Mouse (Mus musculus): ENCODE results near the gene Radil.

DNA sequence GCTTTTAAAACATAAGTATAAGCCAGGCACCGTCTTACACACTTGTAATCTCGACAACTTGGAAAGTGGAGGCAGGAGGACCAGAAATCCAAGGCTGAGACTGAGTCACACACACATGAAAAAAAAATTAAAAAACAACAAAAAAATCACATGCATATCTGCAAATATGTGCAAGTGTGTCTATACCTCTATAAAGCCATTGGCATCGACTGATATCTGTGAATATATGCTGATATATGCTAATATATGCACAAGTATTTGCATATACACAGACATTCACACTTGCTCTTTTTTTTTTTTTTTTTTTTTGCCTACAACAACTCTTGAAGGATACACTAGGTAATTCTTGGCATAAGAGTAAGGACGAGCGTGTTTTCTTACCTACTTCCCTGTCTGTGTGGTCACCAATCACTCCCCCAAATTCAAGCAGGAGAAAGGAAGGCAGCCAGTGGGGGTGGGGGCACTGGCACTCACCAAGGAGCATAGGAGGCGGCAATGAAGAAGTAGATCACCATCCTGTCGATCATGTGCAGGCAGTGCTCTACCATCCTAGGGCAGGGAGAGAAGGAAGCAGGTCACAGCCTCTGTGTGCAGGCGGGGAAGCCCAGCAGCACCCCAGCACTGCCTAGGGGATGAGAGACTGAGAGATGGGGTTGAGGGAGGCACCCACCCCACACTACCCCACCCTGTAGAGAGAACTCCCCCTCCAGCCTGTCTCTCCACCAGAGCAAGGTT, 23.6 kb upstream of the Radil start:
- TF ChIP-seq CTCF (conservative IDR thresholded peaks at IDR 0.05 in 1 of 2, IDR thresholded peaks at IDR 0.05 in 1 of 2; ENCODE audit: low read depth in 2 of 2, low read length in 2 of 2) (no peak), IRF4 (IDR thresholded peaks at IDR 0.05; ENCODE audit: low read depth, low read length) (no peak), POLR2A (IDR thresholded peaks at IDR 0.05; ENCODE audit: low read depth, low read length) (no peak), MAZ (IDR thresholded peaks at IDR 0.05; ENCODE audit: low read depth, low read length) (no peak), MXI1 (IDR thresholded peaks at IDR 0.05; ENCODE audit: low read depth, low read length) (no peak), ZNF384 (IDR thresholded peaks at IDR 0.05; ENCODE audit: low read depth, low read length) (no peak), EP300 (IDR thresholded peaks at IDR 0.05; ENCODE audit: low read length) (no peak), CHD1 (IDR thresholded peaks at IDR 0.05; ENCODE audit: low read depth, low read length) (no peak), NRF1 (IDR thresholded peaks at IDR 0.05; ENCODE audit: low read depth, low read length) (no peak), USF2 (conservative IDR thresholded peaks at IDR 0.05; ENCODE audit: low read depth, low read length) (no peak), GABPA (IDR thresholded peaks at IDR 0.05; ENCODE audit: insufficient replicate concordance, low read depth, low read length) (no peak), ZKSCAN1 (IDR thresholded peaks at IDR 0.05; ENCODE audit: borderline replicate concordance, low read depth, low read length) (no peak)
